ENCODE assay signal across 10 mouse cellular contexts in genomic region chr10:120219578-120220359, GRCm38 (mm10). TPM values are rescaled to one million over a fixed set of nuclear protein-coding genes. Genes with fewer than 3 reads are reported as not detected.
DNase-seq lines count a peak whose midpoint lies in the region; ATAC-seq lines count a peak whose summit lies in the region.
"Had no signal": no experiment of that assay in that cellular context is flagged by ENCODE, and none has a peak within 500 bp of the region (broad histone marks: within the 10 kb centered on the region; RNA-seq: fewer than 3 reads in every experiment).

No protein-coding gene starts in this region.

- H3K9ac ChIP-seq in liver, embryonic 12.5 days: no peak overlapping the region
- H3K9ac ChIP-seq in forebrain, embryonic 11.5 days (ENCODE audit: low read length): no peak overlapping the region
- H3K9ac ChIP-seq: forebrain, postnatal 0 days had no signal

- no peak overlapping the region for H3K4me3 ChIP-seq in liver, embryonic 12.5 days
- H3K4me3 ChIP-seq in forebrain, embryonic 11.5 days (ENCODE audit: low read depth, low read length): no peak overlapping the region

- WGBS in liver, embryonic 12.5 days (ENCODE audit: insufficient replicate concordance): 56% methylated on average over 14 of the region's 14 CpGs
- 89% methylated on average over 14 of the region's 14 CpGs for WGBS in forebrain, embryonic 11.5 days

- no peaks in the 10 kb centered on the region for H3K27me3 ChIP-seq in liver, embryonic 12.5 days (replicated peaks)
- no peaks in the 10 kb centered on the region for H3K27me3 ChIP-seq in forebrain, embryonic 11.5 days (ENCODE audit: control insufficient read depth, insufficient read depth, low read length)

- no peak overlapping the region for H3K27ac ChIP-seq in liver, embryonic 12.5 days
- H3K27ac ChIP-seq in forebrain, embryonic 11.5 days (ENCODE audit: low read depth, low read length): no peak overlapping the region

- H3K9me3 ChIP-seq in liver, embryonic 12.5 days (replicated peaks): no peaks in the 10 kb centered on the region
- H3K9me3 ChIP-seq in forebrain, embryonic 11.5 days (ENCODE audit: control insufficient read depth, low read length): no peaks in the 10 kb centered on the region

- peak; percentile 20 for DNase-seq in liver
- DNase-seq in lung, postnatal 4 days: peak; percentile 41 to 51
- no peak for DNase-seq in right cerebral cortex, postnatal 14 days
- DNase-seq in forebrain, embryonic 11.5 days (ENCODE audit: low spot score): no peak
- DNase-seq: embryo, embryonic 11 days; forebrain, postnatal 0 days; right cerebral cortex, postnatal 25 days had no signal

- no peak overlapping the region for H3K4me2 ChIP-seq in liver, embryonic 12.5 days
- no peak overlapping the region for H3K4me2 ChIP-seq in forebrain, embryonic 11.5 days (ENCODE audit: low read depth, low read length, severe bottlenecking)

- 0 out of 2 replicates have a peak, but pooled peaks cover 3% of the 10 kb centered on the region for H3K4me1 ChIP-seq in liver, embryonic 12.5 days
- H3K4me1 ChIP-seq in forebrain, embryonic 11.5 days (replicated peaks; ENCODE audit: control insufficient read depth, insufficient read depth, low read length): no peaks in the 10 kb centered on the region

- no peak for ATAC-seq in liver, embryonic 12.5 days
- peak; percentile 46 for ATAC-seq in CD4-positive, CD25-positive, alpha-beta regulatory T cell, adult 4 months
- ATAC-seq in common myeloid progenitor, adult 5-6 weeks (replicated peaks; ENCODE audit: low read depth, poor library complexity, severe bottlenecking): peak; percentile 98
- ATAC-seq in forebrain, embryonic 11.5 days (replicated peaks; ENCODE audit: low FRiP score): no peak
- ATAC-seq: forebrain, postnatal 0 days had no signal

- H3K36me3 ChIP-seq in liver, embryonic 12.5 days: peaks cover 52% of the 10 kb centered on the region
- H3K36me3 ChIP-seq in forebrain, embryonic 11.5 days (ENCODE audit: control insufficient read depth, insufficient read depth, low read length): no peaks in the 10 kb centered on the region

RNA-seq across cellular contexts. Expression of gene Llph, which starts 7.1 kb away (rescaled TPM):
- polyA plus RNA-seq in liver, embryonic 12.5 days (2016; fragmentation: Nextera tagmentation; extraction: Ambion mirVana): 55.2 and 55.5 TPM in 2 replicates
- polyA plus RNA-seq in CD4-positive, CD25-positive, alpha-beta regulatory T cell, adult 4 months (2017; shearing (Covaris generic)): 10 to 100 TPM; 56.9 to 77.4 TPM
- total RNA-seq in common myeloid progenitor, adult 5-6 weeks (2017): 97.9 and 108 TPM in 2 replicates
- 57.6 and 59.0 TPM in 2 replicates for polyA plus RNA-seq in forebrain, embryonic 11.5 days (2014; fragmentation: Nextera tagmentation; extraction: Ambion mirVana)

RNA-seq across cellular contexts. Expression of gene Irak3, which starts 17.8 kb away (rescaled TPM):
- polyA plus RNA-seq in liver, embryonic 12.5 days (2016; fragmentation: Nextera tagmentation; extraction: Ambion mirVana): 0.63 and 0.82 TPM in 2 replicates
- 1 to 10 TPM; 3.9 to 4.5 TPM for polyA plus RNA-seq in CD4-positive, CD25-positive, alpha-beta regulatory T cell, adult 4 months (2017; shearing (Covaris generic))
- total RNA-seq in common myeloid progenitor, adult 5-6 weeks (2017): 11.9 and 16.8 TPM in 2 replicates
- 0.33 and 0.49 TPM in 2 replicates for polyA plus RNA-seq in forebrain, embryonic 11.5 days (2014; fragmentation: Nextera tagmentation; extraction: Ambion mirVana)

RNA-seq across cellular contexts. Expression of gene Tmbim4, which starts 18.4 kb away (rescaled TPM):
- 76.1 and 86.1 TPM in 2 replicates for polyA plus RNA-seq in liver, embryonic 12.5 days (2016; fragmentation: Nextera tagmentation; extraction: Ambion mirVana)
- 100 to 1,000 TPM; 129 to 132 TPM for polyA plus RNA-seq in CD4-positive, CD25-positive, alpha-beta regulatory T cell, adult 4 months (2017; shearing (Covaris generic))
- 97.8 and 138 TPM in 2 replicates for total RNA-seq in common myeloid progenitor, adult 5-6 weeks (2017)
- polyA plus RNA-seq in forebrain, embryonic 11.5 days (2014; fragmentation: Nextera tagmentation; extraction: Ambion mirVana): 74.0 and 77.6 TPM in 2 replicates

Comparison
In these comparisons a context has a peak if more than half of its experiments do, and no peak if none do; other contexts are left out.
1. DNase-seq: peak in liver (single experiment) and lung, postnatal 4 days (2 of 2); none in right cerebral cortex, postnatal 14 days (single experiment) and forebrain, embryonic 11.5 days (single experiment).
2. ATAC-seq: peak in CD4-positive, CD25-positive, alpha-beta regulatory T cell, adult 4 months (single experiment) and common myeloid progenitor, adult 5-6 weeks (single experiment); none in liver, embryonic 12.5 days (single experiment) and forebrain, embryonic 11.5 days (single experiment).